Mouse (Mus musculus) left cerebral cortex, postnatal 25 days (tissue): ENCODE data around the gene Prox1. TPM values are rescaled to one million over a fixed set of nuclear protein-coding genes. Genes with fewer than 3 reads are reported as not detected.

Experiments used
- DNase-seq, 2 experiments: peaks; one replicate each; pipeline ENCODE4 v3.0.0; 2022; ENCODE audit warnings: low spot score in 2 of 2, mixed read lengths in 1 of 2
- intact Hi-C: fragments of 180-260 bp; cut with DNase I; formaldehyde crosslinking; loops from one replicate; pipeline ENCODE4 v1.15.1; 2025
- total RNA-seq, 2 experiments: library from RNA; stranded (reverse); gene quantifications; 2 replicates each; pipeline ENCODE4 v1.2.3; 2021

Gene Prox1
- total RNA-seq, 2 experiments from 2014 or later = 7.2 to 7.8 TPM

- DNase-seq = no peak
- intact Hi-C loops = no loop called here
Measured at GRCm38 (mm10) chr1:190154292-190154691, 16.2 kb downstream of the Prox1 start.

GRCm38 (mm10) chr1:190152603-190153002 lies 17.9 kb downstream of the Prox1 start:
- DNase-seq = no peak
- intact Hi-C loops = no loop called here

- intact Hi-C loops = no loop called here
Measured at GRCm38 (mm10) chr1:190149233-190149741, 21.2 kb downstream of the Prox1 start.

GRCm38 (mm10) chr1:190148661-190149232 lies 21.8 kb downstream of the Prox1 start:
- DNase-seq = no peak
- intact Hi-C loops = no loop called here

More at GRCm38 (mm10) chr1:190149233-190149741, 21.2 kb downstream of the Prox1 start:
- DNase-seq = no peak

GRCm38 (mm10) chr1:190147816-190148215 lies 22.7 kb downstream of the Prox1 start:
- intact Hi-C loops = no loop called here
- DNase-seq = no peak

GRCm38 (mm10) chr1:190144416-190144815 lies 26.1 kb downstream of the Prox1 start:
- DNase-seq = no peak
- intact Hi-C loops = no loop called here

- no peak for DNase-seq
- intact Hi-C loops = no loop called here
Measured at GRCm38 (mm10) chr1:190143593-190143992, 26.9 kb downstream of the Prox1 start.

- intact Hi-C loops = no loop called here
- DNase-seq = no peak
Measured at GRCm38 (mm10) chr1:190142584-190142983, 27.9 kb downstream of the Prox1 start.

GRCm38 (mm10) chr1:190140519-190140918 lies 30.0 kb downstream of the Prox1 start:
- no peak for DNase-seq
- intact Hi-C loops = no loop called here

GRCm38 (mm10) chr1:190139711-190140405 lies 30.7 kb downstream of the Prox1 start:
- DNase-seq = no peak
- intact Hi-C loops = no loop called here

GRCm38 (mm10) chr1:190137943-190138342 lies 32.6 kb downstream of the Prox1 start:
- DNase-seq = no peak
- intact Hi-C loops = no loop called here

- no peak for DNase-seq
Measured at GRCm38 (mm10) chr1:190132897-190133296, 37.6 kb downstream of the Prox1 start.

GRCm38 (mm10) chr1:190130888-190131287 lies 39.6 kb downstream of the Prox1 start:
- no peak for DNase-seq
- intact Hi-C loops = no loop called here

More at GRCm38 (mm10) chr1:190132897-190133296, 37.6 kb downstream of the Prox1 start:
- intact Hi-C loops = no loop called here

GRCm38 (mm10) chr1:190129553-190129952 lies 41.0 kb downstream of the Prox1 start:
- no peak for DNase-seq
- intact Hi-C loops = no loop called here

- intact Hi-C loops = no loop called here
- no peak for DNase-seq
Measured at GRCm38 (mm10) chr1:190128674-190129322, 41.7 kb downstream of the Prox1 start.

GRCm38 (mm10) chr1:190127878-190128277 lies 42.6 kb downstream of the Prox1 start:
- intact Hi-C loops = no loop called here
- no peak for DNase-seq

- no peak for DNase-seq
- intact Hi-C loops = no loop called here
Measured at GRCm38 (mm10) chr1:190127163-190127795, 43.2 kb downstream of the Prox1 start.

GRCm38 (mm10) chr1:190124961-190125739 lies 45.4 kb downstream of the Prox1 start:
- no peak for DNase-seq
- intact Hi-C loops = no loop called here

GRCm38 (mm10) chr1:190123404-190123803 lies 47.1 kb downstream of the Prox1 start:
- intact Hi-C loops = no loop called here
- DNase-seq = no peak
